Mouse (Mus musculus): ENCODE data around the gene Pigyl. TPM values are rescaled to one million over a fixed set of nuclear protein-coding genes. Genes with fewer than 3 reads are reported as not detected.
A peak's percentile ranks its signal among the peaks of the same experiment; 100 is the strongest.

Pigyl gene
- 58.8 and 65.6 TPM in 2 replicates for polyA plus RNA-seq (2016; fragmentation: Nextera tagmentation; extraction: Ambion mirVana)

GRCm38 (mm10) chr9:22156497-22157245 lies at the start of gene Pigyl:
Pigyl (plus strand) TSS chr9:22156846.
- peak; percentile 99 for ATAC-seq (ENCODE audit: low FRiP score)
- Histone ChIP-seq H3K27me3 (no peaks in the 10 kb centered on the region; the same call in 1 of the 2 replicates), H3K9ac (peak within 1 kb of the TSS; percentile 83), H3K36me3 (peaks cover 10% of the 10 kb centered on the region; the same call in 1 of the 2 replicates), H3K9me3 (replicated peaks) (no peaks in the 10 kb centered on the region), H3K27ac (peak within 1 kb of the TSS; percentile 92), H3K4me3 (peak within 1 kb of the TSS; percentile 68), H3K4me1 (peaks cover 9% of the 10 kb centered on the region), H3K4me2 (replicated peaks) (peak within 1 kb of the TSS; percentile 76)
- WGBS = under 1% methylated on average over 58 of the region's 65 CpGs

DNA sequence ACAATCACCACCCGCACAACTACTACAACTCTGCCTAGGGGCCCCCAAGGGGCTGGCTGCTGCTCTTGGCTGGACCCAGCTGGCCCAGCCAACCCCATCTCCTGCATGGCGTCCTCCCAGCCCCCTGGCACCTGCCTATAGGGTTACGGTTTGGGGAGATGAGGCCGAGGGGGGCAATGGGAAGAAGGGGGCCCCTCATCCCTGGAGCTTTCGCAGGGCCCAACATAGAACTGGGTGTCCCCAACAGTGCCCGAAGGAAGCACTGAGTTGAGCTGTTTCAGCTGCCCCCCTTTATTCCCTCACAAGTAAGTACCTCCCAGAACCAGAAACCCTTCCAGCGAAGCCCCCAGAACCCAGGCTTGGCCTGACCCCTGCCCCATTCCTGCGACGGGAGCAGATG lies 48.5 kb upstream of the Pigyl start:
- no peak; the same call in 1 of the 2 replicates for ATAC-seq (ENCODE audit: low FRiP score)
- no peak overlapping the region for H3K4me3 ChIP-seq
- no peak overlapping the region for H3K27ac ChIP-seq
- no peaks in the 10 kb centered on the region for H3K9me3 ChIP-seq (replicated peaks)
- no peaks in the 10 kb centered on the region for H3K27me3 ChIP-seq
- H3K36me3 ChIP-seq = peaks cover 39% of the 10 kb centered on the region
- no peak overlapping the region for H3K9ac ChIP-seq
- H3K4me2 ChIP-seq (replicated peaks) = no peak overlapping the region
- H3K4me1 ChIP-seq = no peaks in the 10 kb centered on the region
- 94% methylated on average over 9 of the region's 9 CpGs for WGBS

DNA sequence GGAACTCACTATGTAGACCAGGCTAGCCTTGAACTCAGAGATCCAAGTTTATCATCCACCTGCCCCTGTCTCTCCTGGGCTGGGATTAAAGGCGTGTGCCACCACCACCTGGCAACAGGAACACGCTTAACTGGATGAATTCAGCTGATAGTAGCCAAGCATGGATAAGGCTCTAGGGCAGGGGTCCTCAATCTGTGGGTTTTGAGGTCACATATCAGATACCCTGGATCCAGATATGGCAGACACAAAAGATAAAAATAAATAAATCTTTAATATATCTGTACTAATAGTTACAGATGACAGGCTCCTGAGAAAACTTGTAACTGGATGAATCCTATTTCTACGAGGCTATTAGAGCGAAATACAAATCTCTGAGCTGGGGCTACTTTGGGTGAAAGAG lies 41.0 kb upstream of the Pigyl start:
- Histone ChIP-seq H3K9me3 (replicated peaks) (no peaks in the 10 kb centered on the region), H3K4me3 (peak overlapping the region; percentile 87), H3K27me3 (no peaks in the 10 kb centered on the region), H3K9ac (peak overlapping the region; percentile 88), H3K27ac (no peak overlapping the region), H3K4me2 (replicated peaks) (peak overlapping the region; percentile 84), H3K36me3 (peaks cover 35% of the 10 kb centered on the region), H3K4me1 (peaks cover 21% of the 10 kb centered on the region)
- ATAC-seq (ENCODE audit: low FRiP score) = no peak
- 88% methylated on average over 4 of the region's 4 CpGs for WGBS

DNA sequence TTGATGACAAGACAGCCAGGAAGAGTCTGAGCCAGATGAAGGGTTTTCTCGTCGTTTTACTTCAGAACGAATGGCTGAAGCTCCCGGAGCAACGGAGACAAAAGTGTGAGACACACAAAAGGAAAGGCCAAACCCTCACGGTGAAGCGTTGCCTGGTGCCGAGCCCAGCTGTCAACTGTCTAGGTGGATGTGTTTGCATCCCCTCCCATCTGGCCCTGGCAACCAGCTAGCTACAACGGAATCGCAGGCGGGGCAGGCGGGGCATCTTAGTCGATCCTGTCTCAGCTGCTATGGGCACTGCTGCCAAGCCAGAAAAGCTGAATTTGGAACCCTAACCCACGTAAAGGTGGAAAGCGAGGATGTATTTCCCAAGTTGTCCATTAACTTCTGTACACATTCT lies 40.6 kb upstream of the Pigyl start:
- Histone ChIP-seq H3K4me2 (replicated peaks) (peak overlapping the region; percentile 84), H3K9ac (peak overlapping the region; percentile 88), H3K4me1 (peaks cover 21% of the 10 kb centered on the region), H3K27me3 (no peaks in the 10 kb centered on the region), H3K27ac (peak overlapping the region; percentile 70; the same call in 1 of the 2 replicates), H3K36me3 (peaks cover 31% of the 10 kb centered on the region), H3K9me3 (replicated peaks) (no peaks in the 10 kb centered on the region), H3K4me3 (peak overlapping the region; percentile 87)
- WGBS = 21% methylated on average over 15 of the region's 15 CpGs
- no peak for ATAC-seq (ENCODE audit: low FRiP score)

GRCm38 (mm10) chr9:22116740-22117426 lies 39.8 kb upstream of the Pigyl start, which contains the start of gene Elof1:
Elof1 (minus strand) TSS chr9:22117172.
- Histone ChIP-seq H3K4me3 (peak within 1 kb of the TSS; percentile 87), H3K27me3 (no peaks in the 10 kb centered on the region), H3K36me3 (peaks cover 23% of the 10 kb centered on the region), H3K27ac (peak within 1 kb of the TSS; percentile 70; the same call in 1 of the 2 replicates), H3K4me1 (peaks cover 21% of the 10 kb centered on the region), H3K4me2 (replicated peaks) (peak within 1 kb of the TSS; percentile 84), H3K9me3 (replicated peaks) (no peaks in the 10 kb centered on the region), H3K9ac (peak within 1 kb of the TSS; percentile 88)
- ATAC-seq (ENCODE audit: low FRiP score) = peak; percentile 96
- under 1% methylated on average over 52 of the region's 52 CpGs for WGBS

DNA sequence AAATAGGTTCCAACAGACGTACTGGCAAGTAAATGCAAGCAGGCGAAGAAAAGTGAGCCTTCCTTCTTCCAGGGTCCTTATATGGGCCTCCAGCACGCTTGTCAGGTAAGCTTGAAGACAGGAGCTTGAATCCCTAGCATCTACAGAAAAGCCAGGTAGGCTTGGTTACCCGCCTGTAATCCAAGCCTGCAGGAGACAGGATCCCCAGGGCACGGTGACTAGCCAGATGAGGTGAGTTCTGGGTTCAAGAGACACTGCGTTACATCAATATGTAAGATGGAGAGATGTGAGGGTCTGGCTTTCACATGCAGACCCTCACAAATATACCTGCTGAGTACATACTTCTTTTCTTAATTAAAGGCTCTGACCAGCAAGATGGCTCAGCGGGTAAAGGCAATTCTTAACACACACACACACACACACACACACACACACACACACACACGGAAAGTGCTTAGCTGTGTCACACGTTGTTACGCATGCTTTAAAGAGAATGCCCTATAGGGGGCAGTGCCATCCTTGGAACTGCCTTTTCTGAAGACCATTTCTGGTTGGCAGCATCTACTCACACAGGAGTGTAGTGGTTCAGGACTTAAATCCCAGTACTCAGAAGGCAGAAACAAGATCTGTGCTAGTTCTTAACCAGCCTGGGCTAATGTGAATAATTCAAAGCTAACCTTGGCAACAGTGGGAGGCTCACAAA lies 38.7 kb upstream of the Pigyl start:
- Histone ChIP-seq H3K27ac (no peak overlapping the region), H3K27me3 (no peaks in the 10 kb centered on the region), H3K4me1 (peaks cover 21% of the 10 kb centered on the region), H3K9me3 (replicated peaks) (no peaks in the 10 kb centered on the region), H3K4me3 (peak overlapping the region; percentile 87), H3K9ac (peak overlapping the region; percentile 88; the same call in 1 of the 2 replicates), H3K36me3 (peaks cover 13% of the 10 kb centered on the region), H3K4me2 (replicated peaks) (peak overlapping the region; percentile 84)
- ATAC-seq (ENCODE audit: low FRiP score) = no peak
- WGBS = 42% methylated on average over 10 of the region's 10 CpGs

GRCm38 (mm10) chr9:22119543-22119942 lies 37.1 kb upstream of the Pigyl start:
- Histone ChIP-seq H3K9me3 (replicated peaks) (no peaks in the 10 kb centered on the region), H3K27ac (no peak overlapping the region), H3K4me2 (replicated peaks) (no peak overlapping the region), H3K4me3 (no peak overlapping the region), H3K9ac (no peak overlapping the region), H3K36me3 (no peaks in the 10 kb centered on the region), H3K27me3 (no peaks in the 10 kb centered on the region), H3K4me1 (peaks cover 20% of the 10 kb centered on the region)
- 94% methylated on average over 4 of the region's 4 CpGs for WGBS
- ATAC-seq (ENCODE audit: low FRiP score) = no peak

DNA sequence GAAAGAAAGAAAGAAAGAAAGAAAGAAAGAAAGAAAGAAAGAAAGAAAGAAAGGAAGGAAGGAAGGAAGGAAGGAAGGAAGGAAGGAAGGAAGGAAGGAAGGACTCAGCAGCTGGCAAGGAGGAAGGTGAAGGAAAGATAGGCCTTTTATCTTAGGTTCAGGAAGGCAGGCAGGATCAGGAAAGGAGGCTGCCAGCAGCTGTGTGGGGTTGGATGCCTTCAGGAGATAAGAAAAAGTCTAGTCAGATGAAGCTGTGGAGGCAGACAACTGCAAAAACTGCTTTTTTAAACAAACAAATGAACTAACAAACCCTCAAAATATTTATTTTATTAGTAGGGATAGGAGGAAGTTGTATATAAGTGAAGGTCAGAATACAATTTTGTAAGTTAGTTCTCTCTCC lies 35.1 kb upstream of the Pigyl start:
- Histone ChIP-seq H3K9ac (no peak overlapping the region), H3K4me1 (peaks cover 5% of the 10 kb centered on the region), H3K27ac (no peak overlapping the region), H3K27me3 (no peaks in the 10 kb centered on the region), H3K4me3 (no peak overlapping the region), H3K4me2 (replicated peaks) (no peak overlapping the region), H3K36me3 (no peaks in the 10 kb centered on the region), H3K9me3 (replicated peaks) (no peaks in the 10 kb centered on the region)
- ATAC-seq (ENCODE audit: low FRiP score) = no peak

- 72% methylated on average over 3 of the region's 3 CpGs for WGBS
- Histone ChIP-seq H3K27ac (no peak overlapping the region), H3K9me3 (replicated peaks) (no peaks in the 10 kb centered on the region), H3K4me1 (peaks cover 4% of the 10 kb centered on the region), H3K27me3 (no peaks in the 10 kb centered on the region), H3K4me3 (no peak overlapping the region), H3K36me3 (no peaks in the 10 kb centered on the region), H3K4me2 (replicated peaks) (no peak overlapping the region), H3K9ac (no peak overlapping the region)
- no peak for ATAC-seq (ENCODE audit: low FRiP score)
Measured at GRCm38 (mm10) chr9:22122005-22122404, 34.6 kb upstream of the Pigyl start.

GRCm38 (mm10) chr9:22123069-22123609 lies 33.5 kb upstream of the Pigyl start:
- 89% methylated on average over 7 of the region's 7 CpGs for WGBS

GRCm38 (mm10) chr9:22124169-22124568 lies 32.5 kb upstream of the Pigyl start:
- no peaks in the 10 kb centered on the region for H3K27me3 ChIP-seq
- no peak overlapping the region for H3K4me3 ChIP-seq
- ATAC-seq (ENCODE audit: low FRiP score) = no peak
- no peak overlapping the region for H3K4me2 ChIP-seq (replicated peaks)
- WGBS = 88% methylated on average over 3 of the region's 3 CpGs
- no peaks in the 10 kb centered on the region for H3K9me3 ChIP-seq (replicated peaks)
- no peaks in the 10 kb centered on the region for H3K4me1 ChIP-seq
- no peak overlapping the region for H3K27ac ChIP-seq
- no peaks in the 10 kb centered on the region for H3K36me3 ChIP-seq
- no peak overlapping the region for H3K9ac ChIP-seq

More at GRCm38 (mm10) chr9:22123069-22123609, 33.5 kb upstream of the Pigyl start:
- ATAC-seq (ENCODE audit: low FRiP score) = no peak
- no peak overlapping the region for H3K4me2 ChIP-seq (replicated peaks)
- no peak overlapping the region for H3K9ac ChIP-seq
- H3K36me3 ChIP-seq = no peaks in the 10 kb centered on the region
- H3K9me3 ChIP-seq (replicated peaks) = no peaks in the 10 kb centered on the region
- H3K4me1 ChIP-seq = no peaks in the 10 kb centered on the region
- no peaks in the 10 kb centered on the region for H3K27me3 ChIP-seq
- no peak overlapping the region for H3K27ac ChIP-seq
- H3K4me3 ChIP-seq = no peak overlapping the region

All from hindbrain, embryonic 12.5 days (tissue).